Mouse (Mus musculus): ENCODE measurements around the gene Bicd2. TPM values are rescaled to one million over a fixed set of nuclear protein-coding genes. Genes with fewer than 3 reads are reported as not detected.

Gene Bicd2
- total RNA-seq, 2 experiments from 2014 or later = 53.9 to 54.6 TPM

- intact Hi-C loops (cut with DNase I) = no loop called here
- no peak for TF ChIP-seq CTCF (IDR thresholded peaks at IDR 0.05)
- Histone ChIP-seq H3K27ac (no peak overlapping the region), H3K4me3 (no peak overlapping the region)
- DNase-seq (ENCODE audit: extremely low spot score in 1 of 2, low spot score in 2 of 2) = no peak
Measured at GRCm38 (mm10) chr13:49384751-49385463, 43.5 kb downstream of the Bicd2 start.

DNA sequence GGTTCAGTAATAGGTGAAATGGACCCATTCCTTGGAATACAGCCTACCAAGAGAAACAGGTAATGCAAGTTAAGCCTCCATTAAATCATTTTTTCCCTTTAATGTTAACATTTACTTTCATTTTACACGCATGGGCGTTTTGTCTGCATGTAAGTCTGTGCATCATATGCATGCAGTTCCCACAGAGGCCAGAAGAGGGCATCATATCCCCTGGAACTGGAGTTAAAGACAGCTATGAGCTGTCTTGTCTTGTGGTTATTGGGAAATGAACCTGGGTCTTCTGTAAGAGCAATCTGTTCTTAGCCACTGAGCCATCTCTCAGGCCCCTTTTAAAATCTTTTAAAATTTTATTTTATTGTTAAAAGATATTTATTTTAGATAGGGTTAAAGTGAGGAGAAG, 50.0 kb downstream of the Bicd2 start:
- DNase-seq (ENCODE audit: extremely low spot score in 1 of 2, low spot score in 2 of 2) = no peak

DNA sequence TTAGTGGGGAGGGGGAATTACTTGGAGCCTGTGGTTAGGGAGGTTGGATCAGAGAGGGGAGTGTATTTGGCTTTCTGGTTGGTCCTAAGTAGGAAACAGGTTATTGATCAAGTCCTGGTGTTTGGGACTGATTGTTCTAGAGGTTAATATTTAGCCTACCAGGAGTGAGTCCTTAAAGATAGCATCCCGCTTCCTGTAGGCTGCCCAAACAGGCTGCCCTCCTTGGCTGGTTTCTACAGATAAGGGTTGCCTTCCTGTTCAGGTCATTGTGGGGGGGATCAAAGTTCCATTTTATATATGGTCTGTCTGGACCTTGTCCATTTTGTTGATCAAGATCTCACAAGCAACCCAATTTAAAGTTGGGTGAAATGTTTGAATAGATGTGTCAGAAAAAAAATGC, 52.2 kb downstream of the Bicd2 start:
- no peak for TF ChIP-seq CTCF (IDR thresholded peaks at IDR 0.05)
- no peak for DNase-seq (ENCODE audit: extremely low spot score in 1 of 2, low spot score in 2 of 2)

More for the DNA sequence above, 50.0 kb downstream of the Bicd2 start:
- no peak overlapping the region for H3K27ac ChIP-seq
- peak; percentile 56 for TF ChIP-seq CTCF (IDR thresholded peaks at IDR 0.05)
- no peak overlapping the region for H3K4me3 ChIP-seq
- intact Hi-C loops (cut with DNase I) = no loop called here

DNA sequence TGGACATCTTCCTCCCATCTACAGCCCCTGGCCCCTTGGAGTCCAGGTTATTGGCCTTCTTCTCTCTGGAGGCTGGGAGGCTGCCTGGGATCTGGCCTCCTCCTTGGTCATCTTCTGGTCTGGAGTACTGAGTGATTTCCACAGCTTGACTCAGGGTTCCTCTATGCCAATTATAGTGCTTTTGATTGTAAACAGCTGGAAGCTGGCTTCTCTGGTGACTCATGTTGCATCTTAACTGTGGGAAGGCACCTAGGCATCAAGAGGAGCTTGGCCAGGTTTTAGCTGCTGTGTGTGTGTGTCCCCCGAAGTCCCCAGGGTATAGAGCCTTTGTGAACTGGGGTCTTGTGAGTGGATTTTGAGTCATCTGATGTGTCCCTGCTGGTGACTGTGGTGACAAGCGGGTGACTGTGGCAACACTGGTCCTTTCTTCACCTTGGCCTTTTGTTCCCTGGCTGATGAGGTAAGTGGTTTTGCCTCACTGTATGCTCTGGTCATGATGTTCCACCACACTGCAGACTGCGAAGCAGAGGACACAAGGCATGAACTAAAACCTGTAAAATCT, 53.6 kb downstream of the Bicd2 start:
- no peak for TF ChIP-seq CTCF (IDR thresholded peaks at IDR 0.05)
- intact Hi-C loops (cut with DNase I) = no loop called here
- Histone ChIP-seq H3K4me3 (no peak overlapping the region), H3K27ac (no peak overlapping the region)
- DNase-seq (ENCODE audit: extremely low spot score in 1 of 2, low spot score in 2 of 2) = no peak

More for the DNA sequence above, 52.2 kb downstream of the Bicd2 start:
- Histone ChIP-seq H3K4me3 (no peak overlapping the region), H3K27ac (no peak overlapping the region)
- intact Hi-C loops (cut with DNase I) = no loop called here

- intact Hi-C loops (cut with DNase I) = no loop called here
- TF ChIP-seq CTCF (IDR thresholded peaks at IDR 0.05) = no peak
Measured at GRCm38 (mm10) chr13:49396798-49397197, 55.4 kb downstream of the Bicd2 start.

GRCm38 (mm10) chr13:49398191-49398590, 56.8 kb downstream of the Bicd2 start:
- DNase-seq (ENCODE audit: extremely low spot score in 1 of 2, low spot score in 2 of 2) = no peak
- Histone ChIP-seq H3K27ac (no peak overlapping the region), H3K4me3 (no peak overlapping the region)
- TF ChIP-seq CTCF (IDR thresholded peaks at IDR 0.05) = no peak
- intact Hi-C loops (cut with DNase I) = no loop called here

More at GRCm38 (mm10) chr13:49396798-49397197, 55.4 kb downstream of the Bicd2 start:
- Histone ChIP-seq H3K4me3 (no peak overlapping the region), H3K27ac (no peak overlapping the region)
- no peak for DNase-seq (ENCODE audit: extremely low spot score in 1 of 2, low spot score in 2 of 2)

- DNase-seq (ENCODE audit: extremely low spot score in 1 of 2, low spot score in 2 of 2) = peak in 1 of 2 experiments; percentile 39
Measured at GRCm38 (mm10) chr13:49400139-49400538, 58.8 kb downstream of the Bicd2 start.

DNA sequence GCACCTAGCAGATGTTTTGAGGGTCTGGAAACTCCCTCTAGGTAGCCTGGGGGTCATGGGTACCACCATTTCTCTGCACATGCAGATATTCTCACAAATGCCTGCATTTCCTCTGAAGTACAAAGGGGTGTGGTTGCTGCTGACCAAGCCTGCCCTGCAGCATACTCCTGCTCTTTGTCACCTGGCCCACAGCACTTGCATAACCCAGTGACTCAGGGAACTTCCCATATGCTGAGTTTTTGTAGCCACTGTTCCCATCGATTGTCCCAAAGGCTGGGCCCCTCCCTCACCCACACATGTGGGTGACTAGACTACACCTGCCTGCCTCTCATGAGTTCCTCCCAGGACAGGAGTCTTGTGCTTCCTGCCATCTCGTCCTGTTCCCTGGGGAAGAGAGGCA, 61.2 kb downstream of the Bicd2 start:
- Histone ChIP-seq H3K4me3 (no peak overlapping the region), H3K27ac (no peak overlapping the region)
- intact Hi-C loops (cut with DNase I) = no loop called here
- no peak for DNase-seq (ENCODE audit: extremely low spot score in 1 of 2, low spot score in 2 of 2)
- no peak for TF ChIP-seq CTCF (IDR thresholded peaks at IDR 0.05)

More at GRCm38 (mm10) chr13:49400139-49400538, 58.8 kb downstream of the Bicd2 start:
- Histone ChIP-seq H3K4me3 (no peak overlapping the region), H3K27ac (no peak overlapping the region)
- no peak; the same call in 1 of the 2 replicates for TF ChIP-seq CTCF (IDR thresholded peaks at IDR 0.05)
- intact Hi-C loops (cut with DNase I) = no loop called here

DNA sequence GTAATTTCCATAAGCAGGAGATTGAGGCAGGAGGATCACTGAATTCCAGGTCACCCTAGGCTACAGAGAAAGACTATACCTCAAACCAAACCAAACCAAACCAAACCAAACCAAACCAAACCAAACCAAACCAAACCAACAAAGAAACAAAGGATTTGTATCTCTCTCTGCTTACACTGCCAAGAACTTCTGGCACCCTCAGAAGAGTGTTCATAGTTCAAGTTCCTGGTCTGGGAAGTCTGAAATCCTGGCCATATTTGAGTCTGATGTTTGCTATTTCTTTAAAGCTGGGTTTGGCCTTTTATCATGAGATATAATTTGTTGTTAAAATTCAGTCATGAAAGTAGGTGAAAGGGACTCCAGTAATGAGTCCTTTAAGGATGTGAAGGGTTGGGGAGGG, 66.4 kb downstream of the Bicd2 start:
- no peak for TF ChIP-seq CTCF (IDR thresholded peaks at IDR 0.05)

GRCm38 (mm10) chr13:49420754-49421605, 79.6 kb downstream of the Bicd2 start, which contains the start of gene Ippk:
Gene Ippk (plus strand): TSS chr13:49421249.
- intact Hi-C loops (cut with DNase I) = loop anchor here (1.0 kb wide), 1 partner anchor 80 kb away; the partner anchor contains the start of gene Bicd2
- peak; percentile 98 to 99 for DNase-seq (ENCODE audit: extremely low spot score in 1 of 2, low spot score in 2 of 2)
- H3K4me3 ChIP-seq = peak within 1 kb of the TSS; percentile 81
- peak within 1 kb of the TSS; percentile 88 for H3K27ac ChIP-seq
- no peak; the same call in 1 of the 2 replicates for TF ChIP-seq CTCF (IDR thresholded peaks at IDR 0.05)

More for the DNA sequence above, 66.4 kb downstream of the Bicd2 start:
- no peak overlapping the region for H3K27ac ChIP-seq
- DNase-seq (ENCODE audit: extremely low spot score in 1 of 2, low spot score in 2 of 2) = no peak
- intact Hi-C loops (cut with DNase I) = no loop called here
- H3K4me3 ChIP-seq = no peak overlapping the region

- H3K27ac ChIP-seq = peak overlapping the region; percentile 85
- no peak for TF ChIP-seq CTCF (IDR thresholded peaks at IDR 0.05)
- intact Hi-C loops (cut with DNase I) = loop anchor here (1.0 kb wide), 1 partner anchor 80 kb away; the partner anchor contains the start of gene Bicd2
Measured at GRCm38 (mm10) chr13:49421606-49421917, 80.2 kb downstream of the Bicd2 start.

GRCm38 (mm10) chr13:49421959-49422358, 80.6 kb downstream of the Bicd2 start:
- intact Hi-C loops (cut with DNase I) = loop anchor here (1.0 kb wide), 1 partner anchor 81 kb away; the partner anchor contains the start of gene Bicd2
- peak in 1 of 2 experiments; percentile 32 for DNase-seq (ENCODE audit: extremely low spot score in 1 of 2, low spot score in 2 of 2)
- Histone ChIP-seq H3K4me3 (peak overlapping the region; percentile 81), H3K27ac (no peak overlapping the region)
- TF ChIP-seq CTCF (IDR thresholded peaks at IDR 0.05) = no peak

More at GRCm38 (mm10) chr13:49421606-49421917, 80.2 kb downstream of the Bicd2 start:
- no peak for DNase-seq (ENCODE audit: extremely low spot score in 1 of 2, low spot score in 2 of 2)
- peak overlapping the region; percentile 81 for H3K4me3 ChIP-seq
